Mouse (Mus musculus): ENCODE results near the gene Pnldc1. TPM values are rescaled to one million over a fixed set of nuclear protein-coding genes. Genes with fewer than 3 reads are reported as not detected.
"Not testable (repeated sequence)": the region's sequence is repeated elsewhere in the genome, so short reads cannot be mapped to it uniquely, and the experiment has no call there.

The Pnldc1 gene
- polyA plus RNA-seq, 1 experiment, result 4.5 TPM

DNA sequence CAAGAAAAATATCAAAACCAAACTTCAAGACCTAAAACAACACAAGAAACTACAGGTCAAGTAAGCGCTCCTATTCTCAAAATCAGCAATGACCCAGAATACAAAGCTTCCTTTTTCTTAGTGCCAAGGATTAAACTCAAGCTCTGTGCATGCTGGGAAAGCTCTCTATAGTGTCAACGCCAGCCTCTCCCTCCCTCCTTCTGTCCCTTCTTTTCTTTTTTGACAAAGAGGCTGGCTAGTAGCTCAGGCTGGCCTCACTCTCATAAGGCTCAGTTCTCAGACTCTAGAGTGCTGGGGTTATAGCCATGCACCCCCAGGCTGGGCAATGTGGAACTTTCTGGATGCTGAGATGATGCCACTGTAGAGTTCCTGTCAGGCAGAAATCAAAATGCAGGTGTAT, 28.0 kb upstream of the Pnldc1 start:
- TF ChIP-seq CTCF (IDR thresholded peaks at IDR 0.05; ENCODE audit: borderline replicate concordance, insufficient read depth, low read depth, low read length), result no peak
- no peak for TF ChIP-seq POLR2A (IDR thresholded peaks at IDR 0.05; ENCODE audit: borderline replicate concordance, insufficient read depth, low read length)
- Histone ChIP-seq H3K27ac (ENCODE audit: insufficient read depth, low read length) (no peak overlapping the region), H3K27me3 (ENCODE audit: control insufficient read depth, insufficient read depth, low read length) (no peaks in the 10 kb centered on the region), H3K4me1 (ENCODE audit: control insufficient read depth, insufficient read depth, low read length) (peaks cover 3% of the 10 kb centered on the region), H3K4me3 (replicated peaks; ENCODE audit: insufficient read depth, low read depth, low read length) (no peak overlapping the region)
- 48% methylated on average over 2 of the region's 2 CpGs for WGBS
- DNase-seq, result no peak

DNA sequence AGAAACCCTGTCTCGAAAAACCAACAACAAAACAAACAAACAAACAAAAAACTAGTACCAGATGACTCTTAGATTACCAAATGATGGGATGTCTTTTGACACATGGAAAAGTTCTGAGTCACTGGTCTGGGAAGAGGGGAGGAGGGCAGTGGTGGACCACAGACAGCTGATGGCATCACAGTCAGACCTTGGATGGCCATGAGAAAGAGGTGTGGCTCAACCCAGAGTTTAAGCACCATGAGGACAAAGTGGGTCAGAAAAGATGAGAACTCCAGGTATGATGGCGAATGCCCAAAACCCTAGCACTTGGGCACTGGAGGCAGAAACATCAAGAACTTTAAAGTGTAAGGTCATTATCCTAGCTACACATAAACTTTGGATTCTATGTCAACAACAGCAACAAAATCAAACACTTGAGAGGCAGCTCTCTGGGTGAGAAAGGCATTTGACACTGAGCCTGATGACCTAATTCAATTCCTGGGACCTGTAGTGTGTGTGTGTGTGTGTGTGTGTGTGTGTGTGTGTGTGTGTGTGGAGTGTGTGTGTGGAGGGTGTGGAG, 27.5 kb upstream of the Pnldc1 start:
- DNase-seq, result no peak
- H3K27ac ChIP-seq (ENCODE audit: insufficient read depth, low read length), result no peak overlapping the region
- H3K4me3 ChIP-seq (replicated peaks; ENCODE audit: insufficient read depth, low read depth, low read length), result no peak overlapping the region
- no peaks in the 10 kb centered on the region for H3K27me3 ChIP-seq (ENCODE audit: control insufficient read depth, insufficient read depth, low read length)
- WGBS, result 84% methylated on average over 2 of the region's 2 CpGs
- TF ChIP-seq POLR2A (IDR thresholded peaks at IDR 0.05; ENCODE audit: borderline replicate concordance, insufficient read depth, low read length) (no peak), CTCF (IDR thresholded peaks at IDR 0.05; ENCODE audit: borderline replicate concordance, insufficient read depth, low read depth, low read length) (no peak)
- peaks cover 3% of the 10 kb centered on the region for H3K4me1 ChIP-seq (ENCODE audit: control insufficient read depth, insufficient read depth, low read length)

DNA sequence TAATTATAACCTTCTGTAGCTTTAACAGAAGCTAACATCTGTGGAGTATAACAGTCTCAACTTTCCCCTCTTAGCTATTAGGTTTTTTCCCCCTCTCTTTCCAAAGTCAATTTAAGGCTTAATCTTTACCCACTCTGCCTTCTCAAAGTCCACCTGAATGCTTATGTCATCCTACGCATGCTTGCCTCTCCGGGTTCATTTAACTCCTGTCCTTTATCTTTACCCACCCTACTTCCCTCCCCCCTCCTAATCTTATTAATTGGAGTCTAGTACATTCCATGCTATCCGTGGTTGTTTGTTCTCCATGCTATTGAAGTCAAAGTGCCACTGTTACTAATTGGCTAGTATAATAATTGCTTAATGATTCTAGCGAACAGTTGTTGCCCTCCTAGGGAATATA, 25.7 kb upstream of the Pnldc1 start:
- H3K27ac ChIP-seq (ENCODE audit: insufficient read depth, low read length), result no peak overlapping the region
- no peak for TF ChIP-seq CTCF (IDR thresholded peaks at IDR 0.05; ENCODE audit: borderline replicate concordance, insufficient read depth, low read depth, low read length)
- no peak for TF ChIP-seq POLR2A (IDR thresholded peaks at IDR 0.05; ENCODE audit: borderline replicate concordance, insufficient read depth, low read length)
- 69% methylated on average over 4 of the region's 4 CpGs for WGBS
- H3K4me1 ChIP-seq (ENCODE audit: control insufficient read depth, insufficient read depth, low read length), result peaks cover 3% of the 10 kb centered on the region
- H3K4me3 ChIP-seq (replicated peaks; ENCODE audit: insufficient read depth, low read depth, low read length), result no peak overlapping the region
- H3K27me3 ChIP-seq (ENCODE audit: control insufficient read depth, insufficient read depth, low read length), result no peaks in the 10 kb centered on the region
- no peak for DNase-seq

DNA sequence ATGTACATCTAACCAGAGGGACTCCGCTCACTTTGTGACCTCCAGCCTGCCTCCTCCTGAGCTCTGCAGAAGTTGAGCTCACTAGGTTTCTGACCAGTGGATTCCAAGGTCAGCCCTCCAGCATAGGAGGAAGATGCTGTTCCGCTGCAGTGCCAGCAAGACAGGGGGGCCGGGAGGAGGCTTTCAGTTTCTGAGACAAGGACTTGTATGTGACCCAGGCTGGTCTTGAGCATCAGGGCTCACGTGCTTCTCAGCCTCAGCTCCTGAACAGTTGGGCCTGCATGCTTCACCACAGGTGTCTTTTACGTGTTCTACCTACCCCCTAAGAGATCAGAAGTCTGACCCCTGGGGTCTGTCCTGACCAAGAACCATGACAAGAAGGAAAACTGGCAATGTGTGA, 21.5 kb upstream of the Pnldc1 start:
- DNase-seq; H3K4me3 ChIP-seq (replicated peaks; ENCODE audit: insufficient read depth, low read depth, low read length); H3K27ac ChIP-seq (ENCODE audit: insufficient read depth, low read length); H3K27me3 ChIP-seq (ENCODE audit: control insufficient read depth, insufficient read depth, low read length); H3K4me1 ChIP-seq (ENCODE audit: control insufficient read depth, insufficient read depth, low read length): not testable (repeated sequence)
- 85% methylated on average over 5 of the region's 5 CpGs for WGBS

DNA sequence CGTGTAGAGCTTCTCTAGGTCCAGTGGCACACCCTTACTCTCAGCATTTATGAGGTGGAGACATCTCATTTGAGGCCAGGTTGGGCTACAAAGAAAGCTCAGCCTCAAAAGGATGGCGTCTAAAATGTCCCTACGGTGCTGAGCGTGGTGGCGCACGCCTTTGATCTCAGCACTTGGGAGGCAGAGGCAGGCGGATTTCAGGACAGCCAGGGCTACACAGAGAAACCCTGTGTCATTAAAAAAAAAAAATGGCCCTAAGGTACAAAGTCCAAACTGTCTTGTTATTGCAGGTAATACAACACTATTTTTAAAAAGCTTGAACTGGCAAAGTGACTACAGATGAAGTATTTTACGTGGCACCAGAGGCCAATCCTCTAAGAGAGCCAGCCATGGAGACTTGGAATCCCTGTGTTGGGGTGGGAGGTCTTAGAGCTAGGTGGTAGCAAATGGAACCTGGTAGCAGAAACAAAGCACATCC, 15.7 kb upstream of the Pnldc1 start:
- Histone ChIP-seq H3K4me1 (ENCODE audit: control insufficient read depth, insufficient read depth, low read length) (no peaks in the 10 kb centered on the region), H3K27ac (ENCODE audit: insufficient read depth, low read length) (no peak overlapping the region), H3K4me3 (replicated peaks; ENCODE audit: insufficient read depth, low read depth, low read length) (no peak overlapping the region), H3K27me3 (ENCODE audit: control insufficient read depth, insufficient read depth, low read length) (no peaks in the 10 kb centered on the region)
- TF ChIP-seq CTCF (IDR thresholded peaks at IDR 0.05; ENCODE audit: borderline replicate concordance, insufficient read depth, low read depth, low read length), result no peak
- TF ChIP-seq POLR2A (IDR thresholded peaks at IDR 0.05; ENCODE audit: borderline replicate concordance, insufficient read depth, low read length), result no peak
- no peak for DNase-seq
- WGBS, result 86% methylated on average over 8 of the region's 8 CpGs

DNA sequence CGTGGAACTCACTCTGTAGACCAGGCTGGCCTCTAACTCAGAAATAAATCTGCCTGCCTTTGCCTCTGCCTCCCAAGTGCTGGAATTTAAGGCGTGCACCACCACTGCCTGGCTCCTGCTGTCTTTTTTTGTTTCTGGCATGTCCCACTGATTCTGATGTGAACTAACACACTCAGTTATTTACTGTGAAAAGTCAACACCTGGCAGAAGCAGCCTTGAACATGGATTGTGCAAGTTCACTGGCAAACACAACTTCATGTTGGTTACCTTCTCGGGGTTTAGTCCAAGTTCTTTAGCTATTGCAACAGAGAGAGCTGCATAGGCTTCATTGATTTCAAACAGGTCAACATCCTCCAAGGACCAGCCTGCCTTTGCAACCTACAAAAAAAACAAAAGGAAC, 15.0 kb upstream of the Pnldc1 start:
- Histone ChIP-seq H3K4me3 (replicated peaks; ENCODE audit: insufficient read depth, low read depth, low read length) (no peak overlapping the region), H3K27ac (ENCODE audit: insufficient read depth, low read length) (no peak overlapping the region), H3K27me3 (ENCODE audit: control insufficient read depth, insufficient read depth, low read length) (no peaks in the 10 kb centered on the region), H3K4me1 (ENCODE audit: control insufficient read depth, insufficient read depth, low read length) (no peaks in the 10 kb centered on the region)
- 74% methylated on average over 3 of the region's 3 CpGs for WGBS
- no peak for DNase-seq
- TF ChIP-seq CTCF (IDR thresholded peaks at IDR 0.05; ENCODE audit: borderline replicate concordance, insufficient read depth, low read depth, low read length) (no peak), POLR2A (IDR thresholded peaks at IDR 0.05; ENCODE audit: borderline replicate concordance, insufficient read depth, low read length) (no peak)

DNA sequence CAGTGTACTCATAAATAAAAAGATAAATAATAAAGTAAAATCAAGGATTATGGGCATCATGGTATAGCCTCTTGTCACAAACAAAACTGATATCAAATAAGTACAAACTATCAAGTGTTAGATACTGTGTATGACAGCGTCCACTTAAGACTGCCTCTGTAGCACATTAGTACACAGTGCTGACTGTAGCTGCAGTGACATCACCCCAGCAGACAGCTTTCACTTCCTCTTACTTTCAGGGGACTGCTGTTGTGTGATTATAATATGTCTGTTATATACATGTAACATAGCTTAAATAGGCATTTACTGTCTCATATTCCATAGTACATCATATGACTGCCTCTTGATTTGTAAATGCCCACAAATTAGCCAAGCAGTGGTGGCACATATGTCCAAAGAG, 11.0 kb upstream of the Pnldc1 start:
- no peaks in the 10 kb centered on the region for H3K4me1 ChIP-seq (ENCODE audit: control insufficient read depth, insufficient read depth, low read length)
- H3K27me3 ChIP-seq (ENCODE audit: control insufficient read depth, insufficient read depth, low read length), result no peaks in the 10 kb centered on the region
- no peak for DNase-seq
- no peak overlapping the region for H3K27ac ChIP-seq (ENCODE audit: insufficient read depth, low read length)
- WGBS, result 91% methylated on average over 1 of the region's 1 CpGs
- TF ChIP-seq POLR2A (IDR thresholded peaks at IDR 0.05; ENCODE audit: borderline replicate concordance, insufficient read depth, low read length), result no peak
- TF ChIP-seq CTCF (IDR thresholded peaks at IDR 0.05; ENCODE audit: borderline replicate concordance, insufficient read depth, low read depth, low read length), result no peak
- H3K4me3 ChIP-seq (replicated peaks; ENCODE audit: insufficient read depth, low read depth, low read length), result no peak overlapping the region

DNA sequence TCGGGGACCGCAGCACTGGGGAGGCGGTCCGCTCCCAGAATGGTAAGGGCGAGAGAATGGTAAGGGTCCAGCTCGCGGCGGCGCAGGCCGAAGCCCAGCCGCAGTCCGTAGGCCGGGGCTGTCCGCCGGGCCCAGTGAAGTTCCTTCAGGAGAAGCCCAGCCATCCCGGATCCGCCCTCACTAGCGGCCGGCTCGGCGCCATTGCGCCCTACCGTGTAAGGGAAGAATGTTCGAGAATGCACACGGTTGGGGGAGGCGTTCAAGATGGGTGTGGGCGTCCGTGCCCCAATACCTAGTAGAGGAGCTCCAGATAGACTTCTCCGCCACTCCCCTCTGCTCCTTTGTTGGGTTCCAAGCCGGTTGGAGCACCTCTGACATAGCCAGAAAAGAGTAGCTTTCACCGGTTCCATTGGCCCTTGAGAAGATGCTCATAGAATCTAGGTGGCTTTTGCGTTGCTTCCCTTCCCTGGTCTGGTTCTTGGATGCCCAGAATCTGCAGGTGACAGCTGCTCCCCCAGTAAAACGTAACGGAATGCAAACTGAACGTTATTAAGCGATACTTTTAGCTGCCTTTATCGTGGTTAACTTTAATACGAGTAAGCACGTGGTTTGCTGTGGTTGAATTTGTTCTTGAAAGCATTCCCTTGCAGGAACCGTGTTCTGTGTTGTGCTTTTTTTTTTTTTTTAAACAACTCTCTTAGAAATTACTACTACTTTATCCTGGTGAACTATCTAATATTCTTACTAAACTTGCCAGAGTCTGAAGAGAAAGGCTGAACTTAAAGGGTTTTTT, 6.8 kb upstream of the Pnldc1 start:
- Histone ChIP-seq H3K4me1 (ENCODE audit: control insufficient read depth, insufficient read depth, low read length) (no peaks in the 10 kb centered on the region), H3K27me3 (ENCODE audit: control insufficient read depth, insufficient read depth, low read length) (no peaks in the 10 kb centered on the region), H3K27ac (ENCODE audit: insufficient read depth, low read length) (peak overlapping the region; percentile 71), H3K4me3 (replicated peaks; ENCODE audit: insufficient read depth, low read depth, low read length) (peak overlapping the region; percentile 91)
- TF ChIP-seq POLR2A (IDR thresholded peaks at IDR 0.05; ENCODE audit: borderline replicate concordance, insufficient read depth, low read length) (no peak), CTCF (IDR thresholded peaks at IDR 0.05; ENCODE audit: borderline replicate concordance, insufficient read depth, low read depth, low read length) (no peak)
- WGBS, result under 1% methylated on average over 40 of the region's 40 CpGs
- no peak for DNase-seq
